Mouse (Mus musculus) embryo, embryonic 10 days (tissue): ENCODE results near the gene Vmn1r193.
"Not testable (repeated sequence)": the region's sequence is repeated elsewhere in the genome, so short reads cannot be mapped to it uniquely, and the experiment has no call there.

Source experiments
- DNase-seq: peaks from one replicate; pipeline ENCODE4 v3.0.0-alpha.2; 2015; ENCODE audit warnings: low spot score

Gene Vmn1r193

DNA sequence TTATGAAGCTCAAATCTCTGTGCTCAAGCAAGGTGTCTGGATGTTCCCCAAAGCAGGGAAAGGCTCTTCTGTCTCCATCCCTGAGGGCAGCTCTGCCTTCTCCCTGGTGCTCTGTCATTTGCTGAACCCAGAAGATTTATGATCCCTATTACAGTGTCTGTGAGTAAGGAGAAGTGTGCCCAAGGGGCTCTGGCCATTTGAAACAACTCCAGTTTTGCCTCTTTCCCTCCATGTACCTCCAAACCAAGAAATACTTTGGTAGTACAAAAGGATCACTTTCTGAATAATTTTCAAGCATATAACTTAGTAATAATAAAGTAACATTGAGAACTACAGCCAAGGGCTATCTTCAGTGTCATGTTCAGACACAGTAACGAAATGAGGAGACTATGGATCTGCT, at the start of gene Vmn1r193:
Gene Vmn1r193 (minus strand): TSS at position 101 of the 400 bp plus-strand sequence.
- not testable (repeated sequence) for DNase-seq

DNA sequence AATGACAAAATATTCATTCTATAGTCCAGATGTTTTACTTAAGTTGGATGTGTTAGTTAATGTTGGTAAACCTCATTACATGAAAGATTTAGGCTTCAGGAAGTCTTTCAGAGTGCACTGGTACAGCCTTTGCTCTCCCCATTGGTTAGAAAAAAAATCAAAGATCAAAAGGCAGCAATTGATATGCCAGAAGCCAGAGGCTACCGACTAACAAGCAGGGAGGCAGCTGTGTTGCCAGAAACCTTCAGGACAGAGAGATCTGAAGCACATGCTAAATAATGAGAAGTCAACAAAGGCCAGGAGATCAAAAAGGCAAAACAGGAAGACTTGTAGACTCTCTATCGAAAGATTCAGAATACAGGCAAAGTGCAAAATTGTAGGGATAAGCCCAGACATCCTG, 48.8 kb upstream of the Vmn1r193 start:
- peak; percentile 8 for DNase-seq

DNA sequence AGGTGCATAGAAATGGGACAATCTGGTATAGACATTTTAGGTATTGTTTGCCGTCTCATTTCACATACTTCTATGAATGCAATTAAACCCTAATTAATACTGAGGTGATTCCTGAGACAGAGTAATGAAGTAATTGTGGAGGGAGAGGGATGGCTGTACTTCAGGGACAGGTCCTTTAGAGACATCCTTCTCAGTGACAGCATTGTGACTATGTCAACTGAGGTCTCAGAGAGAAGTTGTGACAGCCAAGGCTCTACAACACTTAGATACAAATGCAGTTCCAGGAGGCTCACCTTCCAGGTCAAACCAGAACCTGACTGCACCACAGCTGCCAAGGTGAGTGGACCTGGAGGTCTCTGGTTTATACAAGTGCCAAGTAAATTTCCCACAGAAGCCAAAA, 47.3 kb upstream of the Vmn1r193 start, which contains the start of gene Vmn1r195:
Gene Vmn1r195 (plus strand): TSS at position 301 of the 400 bp plus-strand sequence.
- not testable (repeated sequence) for DNase-seq

DNA sequence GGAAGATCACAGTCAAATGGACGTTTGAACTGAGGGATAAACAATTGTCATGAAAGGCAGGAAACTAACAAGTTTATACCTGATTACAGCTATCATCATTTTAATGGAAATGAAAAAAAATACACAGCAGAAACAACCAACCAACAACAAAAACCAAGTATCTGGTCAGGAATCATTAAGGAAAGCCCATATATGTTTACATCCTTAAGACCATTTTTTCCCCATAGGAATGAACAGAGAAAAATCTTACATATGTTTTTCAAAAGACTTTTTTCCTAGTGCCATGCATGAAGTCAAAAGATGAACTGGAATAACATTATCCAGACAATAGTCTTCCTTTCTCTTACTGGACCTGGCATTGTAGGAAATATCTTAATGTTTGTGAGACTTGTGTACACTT, 21.0 kb upstream of the Vmn1r193 start, which contains the start of gene Vmn1r194:
Gene Vmn1r194 (plus strand): TSS at position 301 of the 400 bp plus-strand sequence.
- no peak for DNase-seq

DNA sequence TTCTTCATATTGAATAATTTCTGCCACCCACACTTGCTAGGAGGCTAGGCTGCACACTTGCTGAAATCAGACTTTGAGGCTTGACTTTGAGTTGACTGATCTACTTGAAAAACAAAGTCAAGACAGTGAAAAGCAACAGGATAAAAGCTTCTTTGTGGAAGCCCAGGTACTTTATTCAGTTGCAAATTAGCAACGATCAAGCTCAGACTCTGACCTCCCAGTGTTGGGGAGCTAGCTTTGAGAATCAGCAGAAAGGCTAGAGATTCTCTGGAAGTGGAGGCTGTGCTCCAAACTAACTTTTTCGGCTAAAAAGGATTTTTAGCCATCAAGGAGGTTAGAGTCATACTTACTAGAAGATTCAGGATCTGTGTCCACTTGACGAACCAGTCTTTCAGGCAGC, 30.2 kb downstream of the Vmn1r193 start:
- not testable (repeated sequence) for DNase-seq

DNA sequence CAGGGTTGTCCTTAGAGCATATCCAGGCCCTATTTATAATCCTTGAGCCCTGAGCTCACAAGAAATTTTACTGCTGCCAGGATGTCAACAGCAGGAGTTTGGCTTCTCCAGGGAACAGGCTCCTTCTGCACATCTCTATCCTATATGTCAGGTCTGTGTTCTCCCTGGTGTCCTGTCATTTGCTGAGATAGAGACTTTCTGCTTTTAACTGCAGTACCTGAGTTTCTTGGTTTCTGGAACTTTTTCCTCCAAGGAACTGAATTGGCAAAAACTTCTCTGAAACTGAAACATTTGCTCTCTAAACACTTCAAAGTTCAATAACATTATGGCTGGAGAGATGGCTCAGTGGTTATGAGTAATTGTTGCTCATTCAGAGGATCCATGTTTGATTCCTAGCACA, 31.9 kb downstream of the Vmn1r193 start, which contains the start of gene Vmn1r192:
Gene Vmn1r192 (minus strand): TSS at position 101 of the 400 bp plus-strand sequence.
- DNase-seq, result no peak

DNA sequence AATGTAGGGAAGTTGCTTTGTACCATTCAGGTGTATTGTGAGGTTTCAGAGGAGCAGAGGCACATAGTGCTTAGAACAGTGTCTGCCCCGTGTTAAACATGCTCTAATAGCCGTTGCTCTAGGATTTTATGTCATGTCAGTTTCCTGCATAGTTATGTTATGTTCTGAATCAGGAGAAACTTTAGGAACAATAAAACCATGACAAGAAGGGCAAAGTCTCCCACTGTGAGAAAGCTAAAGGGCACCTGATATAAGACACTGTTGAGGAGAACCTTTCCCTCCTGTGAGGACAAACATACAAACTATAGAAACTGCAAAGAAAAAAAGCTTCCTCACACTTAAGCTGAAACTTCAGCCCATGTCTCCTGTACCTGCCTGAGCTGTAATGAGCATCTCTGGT, 32.6 kb downstream of the Vmn1r193 start:
- DNase-seq, result no peak

DNA sequence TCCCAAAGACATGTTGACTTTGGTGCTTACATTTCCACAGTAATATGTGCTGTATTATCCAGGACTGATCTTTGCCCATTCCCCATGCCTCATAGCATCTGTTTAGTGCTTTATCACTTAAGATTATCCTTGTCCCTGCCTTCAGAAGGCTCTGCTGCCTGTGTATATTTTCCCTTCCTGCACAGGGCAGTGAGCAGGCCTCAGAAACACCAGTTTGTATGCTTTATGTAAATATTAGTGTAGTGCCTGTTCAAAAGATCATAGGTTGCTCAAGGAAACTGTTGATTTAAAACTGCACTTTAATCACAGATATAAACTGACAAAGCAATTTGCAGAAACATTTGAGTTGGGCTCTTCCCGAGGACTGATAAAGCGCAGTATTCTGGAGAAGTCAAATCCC, 33.6 kb downstream of the Vmn1r193 start:
- DNase-seq, result no peak

DNA sequence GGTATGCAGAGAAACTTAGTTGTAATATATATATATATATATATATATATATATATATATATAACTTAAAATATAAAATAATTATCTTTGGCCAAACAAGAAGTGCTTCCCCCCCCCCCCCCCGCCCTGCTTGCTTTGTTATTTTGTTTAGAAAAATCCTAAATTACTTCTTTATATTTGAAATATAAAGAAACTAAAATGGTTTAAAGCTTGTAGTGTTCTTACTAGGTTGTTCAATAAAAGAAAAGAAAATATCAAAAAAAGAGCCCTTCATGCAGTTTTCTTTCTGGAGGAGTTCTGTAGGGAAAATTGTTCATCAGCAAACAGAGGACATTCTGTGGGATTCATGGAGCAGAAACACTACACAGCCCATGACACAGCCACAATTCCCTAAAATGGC, 39.1 kb downstream of the Vmn1r193 start, which contains the start of gene Vmn1r191:
Gene Vmn1r191 (minus strand): TSS at position 101 of the 400 bp plus-strand sequence.
- no peak for DNase-seq

DNA sequence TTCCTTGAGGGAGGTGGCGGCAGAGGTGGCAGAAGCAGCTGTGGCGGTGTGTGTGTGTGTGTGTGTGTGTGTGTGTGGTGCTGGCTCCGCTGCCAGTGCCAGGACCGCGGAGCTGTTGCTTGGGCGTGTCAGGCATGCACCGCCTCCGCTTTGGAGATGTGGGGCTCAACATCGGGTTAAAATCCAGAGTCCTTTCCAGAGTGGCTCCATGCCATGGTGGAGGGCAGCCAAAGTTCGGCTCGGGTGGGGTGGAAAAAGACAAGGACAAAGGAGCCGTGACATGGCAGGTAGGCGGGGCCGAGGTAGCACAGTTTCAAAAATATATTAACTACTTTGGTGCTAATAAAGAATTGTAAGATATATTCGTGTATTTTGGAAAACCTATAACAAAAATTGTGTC, 54.5 kb downstream of the Vmn1r193 start:
- DNase-seq, result no peak
